Mouse (Mus musculus): ENCODE measurements around the gene Mthfd1l. TPM values are rescaled to one million over a fixed set of nuclear protein-coding genes. Genes with fewer than 3 reads are reported as not detected.

Gene Mthfd1l
- polyA plus RNA-seq, 1 experiment from 2014 or later = 26.0 TPM

DNA sequence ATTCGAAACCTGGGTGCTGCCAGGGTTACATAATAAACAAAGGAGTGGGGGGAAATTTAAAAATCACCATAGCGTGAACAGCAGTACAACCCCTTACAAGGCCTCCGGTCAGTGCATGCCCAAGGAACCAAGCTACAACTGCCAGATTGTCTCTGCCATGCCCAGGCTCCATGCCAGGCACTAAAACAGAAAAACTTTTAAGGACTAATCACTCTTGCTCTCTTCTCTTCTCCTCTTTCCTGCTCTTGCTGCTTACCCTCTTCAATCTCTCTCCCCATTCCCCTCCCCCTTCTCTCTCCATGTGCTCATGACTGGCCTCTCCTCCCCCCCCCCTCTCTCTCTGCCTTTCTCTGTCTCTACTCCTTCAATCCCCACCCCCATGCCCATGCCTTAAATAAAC, 190.1 kb downstream of the Mthfd1l start:
- no peaks in the 10 kb centered on the region for H3K9me3 ChIP-seq (replicated peaks)
- no peak overlapping the region for H3K4me2 ChIP-seq
- H3K36me3 ChIP-seq = no peaks in the 10 kb centered on the region
- 72% methylated on average over 3 of the region's 3 CpGs for WGBS (ENCODE audit: insufficient replicate concordance)
- H3K4me3 ChIP-seq (replicated peaks) = no peak overlapping the region
- no peaks in the 10 kb centered on the region for H3K27me3 ChIP-seq
- ATAC-seq (ENCODE audit: low read depth) (no peak), DNase-seq (no peak)
- no peak overlapping the region for H3K9ac ChIP-seq
- H3K27ac ChIP-seq = no peak overlapping the region
- H3K4me1 ChIP-seq (replicated peaks) = 0 out of 2 replicates have a peak, but pooled peaks cover 10% of the 10 kb centered on the region

DNA sequence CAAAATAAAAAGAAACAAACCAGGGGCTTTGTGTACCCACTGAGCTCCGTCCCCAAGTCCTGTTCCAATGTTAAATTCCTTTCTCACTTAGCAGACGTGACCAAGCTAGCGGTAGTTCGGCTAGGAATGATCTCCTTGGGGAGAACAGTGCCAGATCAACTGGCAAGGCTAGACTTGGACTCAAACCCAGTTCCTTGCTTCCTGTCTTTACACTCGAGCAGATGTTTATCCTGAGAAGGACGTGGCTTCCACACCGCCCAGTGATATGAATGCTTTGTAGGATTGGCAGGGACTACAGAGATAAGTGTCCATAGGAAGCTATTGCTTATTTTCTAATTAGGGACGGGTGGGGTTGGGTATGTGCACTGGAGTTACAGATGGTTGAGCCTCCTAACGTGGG, 191.8 kb downstream of the Mthfd1l start:
- no peak for DNase-seq
- Histone ChIP-seq H3K4me3 (replicated peaks) (no peak overlapping the region), H3K27me3 (no peaks in the 10 kb centered on the region), H3K36me3 (no peaks in the 10 kb centered on the region), H3K4me1 (replicated peaks) (0 out of 2 replicates have a peak, but pooled peaks cover 5% of the 10 kb centered on the region), H3K27ac (no peak overlapping the region), H3K9me3 (replicated peaks) (no peaks in the 10 kb centered on the region), H3K9ac (no peak overlapping the region), H3K4me2 (no peak overlapping the region)
- no peak for ATAC-seq (ENCODE audit: low read depth)
- WGBS (ENCODE audit: insufficient replicate concordance) = 67% methylated on average over 9 of the region's 9 CpGs

DNA sequence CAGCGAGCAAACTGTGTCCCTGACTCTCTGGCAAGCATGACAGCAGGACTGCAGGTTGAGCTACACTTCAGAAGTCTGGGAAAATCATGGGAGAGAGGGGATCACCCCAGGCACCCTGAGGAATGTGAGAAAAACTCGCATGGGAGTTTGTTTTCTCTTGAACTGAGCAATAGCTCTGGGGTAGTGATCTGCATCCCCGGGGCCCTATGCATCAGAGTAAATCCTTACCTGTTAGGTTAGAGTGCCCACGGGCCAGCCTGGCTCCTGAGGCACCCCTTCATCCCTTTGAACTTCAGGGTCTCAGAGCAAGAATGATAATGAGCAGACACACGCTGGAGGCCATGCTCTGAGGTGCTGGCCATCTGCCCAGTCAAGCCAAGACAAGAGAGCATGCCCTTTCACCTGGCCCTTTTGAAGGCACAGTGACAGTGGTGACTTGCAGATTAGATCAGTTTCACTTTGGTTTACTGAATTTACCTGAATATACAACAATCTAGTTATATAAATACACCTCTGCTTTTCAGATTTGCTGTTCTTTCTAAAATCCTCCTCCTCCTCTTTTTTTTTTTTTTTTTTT, 195.4 kb downstream of the Mthfd1l start:
- Histone ChIP-seq H3K4me3 (replicated peaks) (no peak overlapping the region), H3K9me3 (replicated peaks) (no peaks in the 10 kb centered on the region), H3K4me1 (replicated peaks) (no peaks in the 10 kb centered on the region), H3K27ac (no peak overlapping the region), H3K4me2 (no peak overlapping the region), H3K36me3 (no peaks in the 10 kb centered on the region), H3K27me3 (no peaks in the 10 kb centered on the region), H3K9ac (no peak overlapping the region)
- DNase-seq (no peak), ATAC-seq (ENCODE audit: low read depth) (no peak)
- 40% methylated on average over 5 of the region's 5 CpGs for WGBS (ENCODE audit: insufficient replicate concordance)

DNA sequence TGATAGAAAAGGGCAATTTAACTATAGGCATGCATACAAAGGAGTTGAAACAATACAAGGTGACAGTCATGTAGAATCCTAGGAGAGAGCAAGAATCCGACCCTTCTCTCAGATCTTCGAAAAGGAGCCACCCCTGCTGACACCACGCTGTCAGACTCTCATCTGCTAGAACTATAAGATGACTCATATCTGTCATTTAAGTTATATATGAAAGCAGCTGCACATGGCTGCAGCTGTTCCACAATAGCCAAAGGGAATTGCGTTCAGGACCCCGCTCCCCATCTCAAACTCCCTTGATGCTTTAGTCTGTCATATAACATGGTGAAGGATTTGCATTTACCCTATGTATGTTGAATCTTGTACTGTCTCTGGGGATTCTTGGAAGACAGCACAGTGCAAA, 201.3 kb downstream of the Mthfd1l start:
- H3K9ac ChIP-seq = no peak overlapping the region
- no peaks in the 10 kb centered on the region for H3K27me3 ChIP-seq
- H3K4me2 ChIP-seq = no peak overlapping the region
- H3K4me3 ChIP-seq (replicated peaks) = no peak overlapping the region
- 0 out of 2 replicates have a peak, but pooled peaks cover 4% of the 10 kb centered on the region for H3K4me1 ChIP-seq (replicated peaks)
- DNase-seq (no peak), ATAC-seq (ENCODE audit: low read depth) (no peak)
- H3K9me3 ChIP-seq (replicated peaks) = no peaks in the 10 kb centered on the region
- H3K36me3 ChIP-seq = no peaks in the 10 kb centered on the region
- H3K27ac ChIP-seq = no peak overlapping the region
- 79% methylated on average over 5 of the region's 5 CpGs for WGBS (ENCODE audit: insufficient replicate concordance)

DNA sequence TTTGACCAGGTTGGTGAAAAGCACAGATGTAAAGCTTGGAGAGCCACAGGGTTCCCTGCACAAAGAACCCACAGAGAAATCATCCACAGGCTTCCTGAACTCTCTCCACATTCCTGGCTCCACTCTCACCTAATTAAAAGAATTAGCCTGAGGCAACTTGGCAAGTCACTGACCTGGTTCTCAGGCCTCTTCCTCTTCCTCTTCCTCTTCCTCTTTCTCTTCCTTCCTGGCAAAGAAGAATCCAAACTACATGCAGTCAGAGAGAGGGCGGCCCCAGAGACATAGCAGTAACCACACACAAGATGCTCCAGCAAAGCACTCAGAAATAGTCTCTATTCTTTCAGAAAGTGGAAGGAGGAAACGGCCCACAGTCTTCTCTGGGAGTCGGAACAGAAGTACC, 201.8 kb downstream of the Mthfd1l start:
- DNase-seq = no peak
- H3K4me1 ChIP-seq (replicated peaks) = 0 out of 2 replicates have a peak, but pooled peaks cover 4% of the 10 kb centered on the region
- no peak overlapping the region for H3K4me2 ChIP-seq
- no peaks in the 10 kb centered on the region for H3K36me3 ChIP-seq
- no peaks in the 10 kb centered on the region for H3K9me3 ChIP-seq (replicated peaks)
- no peak overlapping the region for H3K27ac ChIP-seq
- no peak overlapping the region for H3K4me3 ChIP-seq (replicated peaks)
- no peak overlapping the region for H3K9ac ChIP-seq
- ATAC-seq (ENCODE audit: low read depth) = no peak
- WGBS (ENCODE audit: insufficient replicate concordance) = 46% methylated on average over 3 of the region's 3 CpGs
- no peaks in the 10 kb centered on the region for H3K27me3 ChIP-seq

DNA sequence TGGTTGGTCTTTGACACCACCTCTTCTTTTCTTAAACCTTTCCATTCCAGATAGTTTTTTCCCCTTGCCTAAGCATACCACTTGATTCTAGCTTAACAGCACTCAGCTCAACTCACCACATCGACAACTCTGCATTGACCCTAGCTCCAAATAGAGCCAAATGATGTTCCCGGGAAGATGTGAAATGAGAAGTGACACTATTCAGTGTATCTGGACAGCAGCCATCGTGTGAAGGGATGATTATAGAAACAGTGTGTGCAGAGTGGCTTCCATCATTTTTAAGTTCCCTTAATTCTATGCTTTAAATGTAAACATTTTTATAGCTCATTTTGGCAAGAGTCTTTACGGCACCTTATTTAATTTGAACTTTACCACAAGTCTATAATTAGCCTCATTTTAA, 204.4 kb downstream of the Mthfd1l start:
- H3K36me3 ChIP-seq = no peaks in the 10 kb centered on the region
- no peak overlapping the region for H3K4me3 ChIP-seq (replicated peaks)
- DNase-seq (no peak), ATAC-seq (ENCODE audit: low read depth) (no peak)
- no peak overlapping the region for H3K9ac ChIP-seq
- H3K4me2 ChIP-seq = no peak overlapping the region
- no peak overlapping the region for H3K27ac ChIP-seq
- WGBS (ENCODE audit: insufficient replicate concordance) = 61% methylated on average over 4 of the region's 4 CpGs
- peaks cover 10% of the 10 kb centered on the region; the same call in 1 of the 2 replicates for H3K4me1 ChIP-seq (replicated peaks)
- H3K27me3 ChIP-seq = no peaks in the 10 kb centered on the region
- no peaks in the 10 kb centered on the region for H3K9me3 ChIP-seq (replicated peaks)

DNA sequence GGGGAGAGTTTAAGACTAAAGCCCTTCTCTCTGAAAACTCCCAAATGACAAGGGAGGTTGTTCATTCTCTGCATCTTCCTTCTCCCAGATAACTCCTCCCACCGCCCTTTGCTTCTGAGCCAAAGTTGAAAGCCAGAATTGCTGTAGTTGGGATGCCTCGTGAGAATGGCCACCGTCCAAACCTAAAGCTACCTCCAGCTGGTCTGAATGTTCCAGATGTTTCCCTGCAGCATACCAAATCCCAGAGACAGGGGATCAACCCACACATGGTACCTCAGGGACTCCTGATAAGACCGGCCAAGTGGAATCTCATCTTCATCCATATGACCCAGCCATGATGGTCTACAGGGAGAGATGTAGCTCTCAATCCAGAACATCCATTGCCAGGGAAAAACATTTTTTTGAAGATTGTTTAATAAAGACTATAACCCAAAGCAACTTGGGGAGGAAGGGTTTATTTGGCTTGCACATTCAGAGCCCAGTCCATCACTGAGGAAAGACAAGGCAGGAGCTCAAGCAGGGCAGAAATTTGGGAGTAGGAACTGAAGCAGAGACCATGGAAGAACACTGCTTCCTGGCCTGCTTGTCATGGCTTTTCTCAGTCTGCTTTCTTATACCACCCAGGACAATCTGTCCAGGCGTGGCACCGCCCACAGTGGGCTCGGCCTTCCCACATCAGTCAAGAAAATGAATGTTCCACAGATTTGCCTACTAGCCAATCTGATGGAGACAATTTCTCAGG, 206.3 kb downstream of the Mthfd1l start:
- ATAC-seq (ENCODE audit: low read depth) = no peak
- no peaks in the 10 kb centered on the region for H3K27me3 ChIP-seq
- H3K9ac ChIP-seq = no peak overlapping the region
- peaks cover 14% of the 10 kb centered on the region; the same call in 1 of the 2 replicates for H3K4me1 ChIP-seq (replicated peaks)
- DNase-seq = no peak
- 65% methylated on average over 7 of the region's 7 CpGs for WGBS (ENCODE audit: insufficient replicate concordance)
- no peak overlapping the region for H3K4me2 ChIP-seq
- H3K9me3 ChIP-seq (replicated peaks) = no peaks in the 10 kb centered on the region
- no peak overlapping the region for H3K27ac ChIP-seq
- H3K36me3 ChIP-seq = no peaks in the 10 kb centered on the region
- H3K4me3 ChIP-seq (replicated peaks) = no peak overlapping the region

DNA sequence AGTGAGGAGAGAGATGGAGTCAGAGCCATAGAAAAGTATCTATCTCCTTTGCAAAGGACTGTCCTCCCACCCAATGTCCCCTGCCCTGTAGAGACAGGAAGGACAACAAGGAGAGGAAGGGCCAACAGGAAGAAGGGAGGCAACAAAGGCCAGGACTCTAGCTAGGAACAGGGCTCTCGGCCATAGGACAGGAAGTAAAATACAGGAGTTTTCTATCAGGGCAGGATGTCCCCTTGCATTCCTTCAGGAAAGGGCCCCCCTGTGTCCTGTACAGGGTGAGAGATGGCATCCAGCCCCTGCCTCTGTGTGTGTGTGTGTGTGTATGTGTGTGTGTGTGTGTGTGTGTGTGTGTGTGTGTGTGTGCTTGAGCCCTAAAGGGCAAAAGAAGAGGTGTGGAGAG, 209.0 kb downstream of the Mthfd1l start:
- H3K27ac ChIP-seq = no peak overlapping the region
- no peak overlapping the region for H3K4me2 ChIP-seq
- no peak overlapping the region for H3K4me3 ChIP-seq (replicated peaks)
- no peak for DNase-seq
- no peaks in the 10 kb centered on the region for H3K27me3 ChIP-seq
- H3K4me1 ChIP-seq (replicated peaks) = peaks cover 14% of the 10 kb centered on the region; the same call in 1 of the 2 replicates
- peak; percentile 57; the same call in 1 of the 2 replicates for ATAC-seq (ENCODE audit: low read depth)
- H3K9ac ChIP-seq = no peak overlapping the region
- no peaks in the 10 kb centered on the region for H3K36me3 ChIP-seq
- 50% methylated on average over 1 of the region's 1 CpGs for WGBS (ENCODE audit: insufficient replicate concordance)
- no peaks in the 10 kb centered on the region for H3K9me3 ChIP-seq (replicated peaks)

DNA sequence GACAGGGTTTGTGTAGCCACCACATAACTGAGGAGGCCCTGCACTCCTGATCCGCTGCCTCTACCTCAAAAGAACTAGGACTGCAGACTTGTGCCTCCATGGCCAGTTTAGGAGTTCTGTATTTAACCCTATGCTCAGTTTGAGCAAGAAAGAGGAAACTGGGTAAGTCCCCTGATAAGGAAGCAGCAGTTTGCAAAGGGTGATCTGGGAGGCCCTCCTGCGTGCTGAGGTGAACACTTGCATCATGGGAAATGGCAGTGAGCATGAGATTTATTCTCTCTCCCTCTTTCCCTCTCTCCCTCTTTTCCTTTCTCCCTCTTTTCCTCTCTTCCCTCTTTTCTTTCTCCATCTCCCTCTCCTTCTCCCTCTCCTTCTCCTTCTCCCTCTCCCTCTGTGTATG, 209.5 kb downstream of the Mthfd1l start:
- Histone ChIP-seq H3K27me3 (no peaks in the 10 kb centered on the region), H3K4me3 (replicated peaks) (no peak overlapping the region), H3K4me1 (replicated peaks) (peaks cover 14% of the 10 kb centered on the region; the same call in 1 of the 2 replicates), H3K4me2 (no peak overlapping the region), H3K9me3 (replicated peaks) (no peaks in the 10 kb centered on the region), H3K9ac (no peak overlapping the region), H3K36me3 (no peaks in the 10 kb centered on the region), H3K27ac (no peak overlapping the region)
- DNase-seq (no peak), ATAC-seq (ENCODE audit: low read depth) (no peak)
- WGBS (ENCODE audit: insufficient replicate concordance) = 27% methylated on average over 2 of the region's 2 CpGs

DNA sequence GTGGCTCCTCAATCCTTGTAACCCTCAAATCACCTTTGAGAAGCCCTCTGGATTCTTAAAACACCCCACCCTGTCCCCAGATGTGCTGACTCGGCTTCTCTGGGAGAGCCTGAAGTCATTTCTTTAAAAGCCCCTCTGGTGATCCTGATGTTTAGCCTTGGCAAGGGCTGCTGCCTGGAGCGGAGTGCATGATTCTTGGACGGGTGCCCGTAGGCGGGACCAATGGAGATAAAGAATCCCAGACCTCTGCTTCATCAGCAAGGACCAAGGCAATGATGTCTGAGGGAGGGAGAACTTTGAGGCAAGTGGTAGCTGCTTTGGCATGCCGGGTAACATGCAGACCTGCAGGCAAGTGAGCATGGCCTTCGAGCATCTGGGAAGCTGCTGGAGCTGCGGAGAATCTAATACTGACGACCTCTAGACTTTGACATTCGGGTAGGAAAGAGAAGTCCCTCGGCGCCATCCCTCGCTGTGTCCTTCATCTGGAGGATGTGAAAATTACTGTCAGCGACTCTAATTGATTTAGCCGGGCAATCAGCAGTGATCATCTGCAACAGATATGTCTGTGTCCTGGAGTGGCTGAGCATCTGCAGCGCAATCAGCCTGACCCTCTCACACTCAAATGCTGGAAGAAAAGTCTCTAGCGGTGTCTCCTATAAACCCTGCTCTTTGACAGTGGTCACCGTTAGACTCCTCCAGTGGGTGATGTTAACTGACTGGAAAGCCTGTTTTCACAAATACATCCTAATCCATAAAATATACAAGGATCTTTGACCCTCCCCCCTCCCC, 215.9 kb downstream of the Mthfd1l start:
- ATAC-seq (ENCODE audit: low read depth) (no peak), DNase-seq (no peak)
- Histone ChIP-seq H3K36me3 (no peaks in the 10 kb centered on the region), H3K4me1 (replicated peaks) (no peaks in the 10 kb centered on the region), H3K9me3 (replicated peaks) (no peaks in the 10 kb centered on the region), H3K27ac (no peak overlapping the region), H3K4me2 (no peak overlapping the region), H3K4me3 (replicated peaks) (no peak overlapping the region), H3K9ac (no peak overlapping the region), H3K27me3 (no peaks in the 10 kb centered on the region)
- whole genome bisulfite sequencing (ENCODE audit: insufficient replicate concordance) = 70% methylated on average over 18 of the region's 18 CpGs

DNA sequence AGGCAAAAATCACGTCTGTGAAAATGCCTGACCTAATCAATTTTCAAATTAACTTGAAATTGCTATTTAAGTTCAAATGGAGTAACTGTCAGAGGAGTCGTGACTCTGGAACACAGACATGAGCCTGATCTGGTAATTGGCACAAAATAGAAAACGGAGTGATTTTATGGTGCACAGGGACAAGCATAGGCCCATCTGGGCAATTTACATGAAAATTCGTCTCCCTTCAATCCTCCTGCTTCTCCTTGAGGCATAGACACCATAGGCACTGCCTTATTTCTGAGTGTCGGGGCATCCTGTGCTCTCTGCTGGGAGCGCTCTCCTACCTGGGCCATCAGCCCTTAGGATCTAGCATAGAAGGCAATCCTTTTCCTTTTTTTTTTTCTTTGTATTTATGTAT, 216.5 kb downstream of the Mthfd1l start:
- no peaks in the 10 kb centered on the region for H3K4me1 ChIP-seq (replicated peaks)
- no peaks in the 10 kb centered on the region for H3K9me3 ChIP-seq (replicated peaks)
- H3K4me3 ChIP-seq (replicated peaks) = no peak overlapping the region
- no peak overlapping the region for H3K4me2 ChIP-seq
- WGBS (ENCODE audit: insufficient replicate concordance) = 67% methylated on average over 6 of the region's 6 CpGs
- H3K27ac ChIP-seq = no peak overlapping the region
- no peak for ATAC-seq (ENCODE audit: low read depth)
- no peak overlapping the region for H3K9ac ChIP-seq
- DNase-seq = no peak
- H3K27me3 ChIP-seq = no peaks in the 10 kb centered on the region
- H3K36me3 ChIP-seq = no peaks in the 10 kb centered on the region
